Mouse (Mus musculus) hindbrain, embryonic 11.5 days (tissue): ENCODE results near the gene Fut9. TPM values are rescaled to one million over a fixed set of nuclear protein-coding genes. Genes with fewer than 3 reads are reported as not detected.

ENCODE experiments used
- ATAC-seq: fragments of 200-750 bp; cut with Nextera tagmentation; 2 replicates; pipeline ENCODE4 v1.8.0; 2017; ENCODE audit warnings: mild to moderate bottlenecking, moderate TSS enrichment, moderate library complexity; ENCODE audit not compliant: low FRiP score
- DNase-seq: peaks from one replicate; pipeline ENCODE4 v3.0.0-alpha.2; 2015; ENCODE audit warnings: low spot score
- H3K27ac ChIP-seq: fragments of 300-500 bp; sonication (generic); 2 replicates; pipeline ENCODE4 v1.5.1; 2014; ENCODE audit warnings: mild to moderate bottlenecking, low read depth, low read length
- H3K27me3 ChIP-seq: fragments of 300-500 bp; sonication (generic); 2 replicates; pipeline ENCODE4 v1.6.1; 2014; ENCODE audit warnings: mild to moderate bottlenecking, low read length, moderate library complexity, mixed read lengths; ENCODE audit not compliant: control insufficient read depth, insufficient read depth
- H3K36me3 ChIP-seq: fragments of 300-500 bp; sonication (generic); 2 replicates; pipeline ENCODE4 v1.6.1; 2014; ENCODE audit warnings: mild to moderate bottlenecking, low read length, moderate library complexity, mixed read lengths; ENCODE audit not compliant: control insufficient read depth, insufficient read depth
- H3K4me1 ChIP-seq: fragments of 300-500 bp; sonication (generic); replicated peaks from 2 replicates; pipeline ENCODE4 v1.6.1; 2014; ENCODE audit warnings: low read length, mixed read lengths; ENCODE audit not compliant: control insufficient read depth, insufficient read depth
- H3K4me2 ChIP-seq: fragments of 300-500 bp; sonication (generic); replicated peaks from 2 replicates; pipeline ENCODE4 v1.6.1; 2014; ENCODE audit warnings: mild to moderate bottlenecking, low read depth, low read length
- H3K4me3 ChIP-seq: fragments of 300-500 bp; sonication (generic); 2 replicates; pipeline ENCODE4 v1.5.1; 2014; ENCODE audit warnings: low read depth, low read length
- H3K9ac ChIP-seq: fragments of 300-500 bp; sonication (generic); 2 replicates; pipeline ENCODE4 v1.6.1; 2014; ENCODE audit warnings: low read depth, low read length
- H3K9me3 ChIP-seq: fragments of 300-500 bp; sonication (generic); 2 replicates; pipeline ENCODE4 v1.6.1; 2016; ENCODE audit warnings: low read length; ENCODE audit not compliant: control insufficient read depth
- WGBS: fragments of 180-500 bp; shearing (Covaris S2); extraction: QIAGEN DNeasy Blood & Tissue Kit; methylation state at CpG from one replicate; pipeline ENCODE4 v1.1.7; 2014; 5-methylcytosine and 5-hydroxymethylcytosine counted together
- polyA plus RNA-seq: library from polyadenylated mRNA; unstranded; fragments of >200 nt; fragmentation: Nextera tagmentation; extraction: Ambion mirVana; gene quantifications from 2 replicates; pipeline ENCODE4 v1.2.1, GENCODE M21; 2014

The Fut9 gene
- polyA plus RNA-seq, 1 experiment from 2014 or later, result 2.2 TPM

- Histone ChIP-seq H3K4me2 (no peak overlapping the region), H3K9me3 (no peaks in the 10 kb centered on the region), H3K4me1 (no peaks in the 10 kb centered on the region), H3K9ac (no peak overlapping the region), H3K27me3 (no peaks in the 10 kb centered on the region), H3K4me3 (no peak overlapping the region), H3K36me3 (no peaks in the 10 kb centered on the region), H3K27ac (no peak overlapping the region)
- ATAC-seq, result no peak
- WGBS, result 96% methylated on average over 4 of the region's 4 CpGs
- no peak for DNase-seq
Measured at GRCm38 (mm10) chr4:25785276-25785675, 14.8 kb downstream of the Fut9 start.

- H3K36me3 ChIP-seq, result no peaks in the 10 kb centered on the region
- H3K9ac ChIP-seq, result no peak overlapping the region
- DNase-seq, result no peak
- no peaks in the 10 kb centered on the region for H3K4me1 ChIP-seq
- no peaks in the 10 kb centered on the region for H3K27me3 ChIP-seq
- no peak overlapping the region for H3K4me3 ChIP-seq
- no peaks in the 10 kb centered on the region for H3K9me3 ChIP-seq
- peak; percentile 41; the same call in 1 of the 2 replicates for ATAC-seq
- no peak overlapping the region for H3K27ac ChIP-seq
- 26% methylated on average over 3 of the region's 3 CpGs for WGBS
- H3K4me2 ChIP-seq, result no peak overlapping the region
Measured at GRCm38 (mm10) chr4:25768657-25769056, 31.4 kb downstream of the Fut9 start.

GRCm38 (mm10) chr4:25763091-25763490, 37.0 kb downstream of the Fut9 start:
- no peak overlapping the region for H3K9ac ChIP-seq
- no peak overlapping the region for H3K4me3 ChIP-seq
- no peaks in the 10 kb centered on the region for H3K4me1 ChIP-seq
- H3K9me3 ChIP-seq, result no peaks in the 10 kb centered on the region
- no peak overlapping the region for H3K27ac ChIP-seq
- H3K27me3 ChIP-seq, result no peaks in the 10 kb centered on the region
- H3K4me2 ChIP-seq, result no peak overlapping the region
- no peak for ATAC-seq
- H3K36me3 ChIP-seq, result no peaks in the 10 kb centered on the region
- DNase-seq, result no peak

- Histone ChIP-seq H3K36me3 (no peaks in the 10 kb centered on the region), H3K27ac (no peak overlapping the region), H3K27me3 (no peaks in the 10 kb centered on the region), H3K4me3 (no peak overlapping the region), H3K9me3 (no peaks in the 10 kb centered on the region), H3K9ac (no peak overlapping the region), H3K4me2 (no peak overlapping the region), H3K4me1 (no peaks in the 10 kb centered on the region)
- WGBS, result 72% methylated on average over 4 of the region's 5 CpGs
- ATAC-seq (0 out of 2 replicates have a peak, but pooled peaks have one; percentile 45), DNase-seq (no peak)
Measured at GRCm38 (mm10) chr4:25757909-25758548, 42.0 kb downstream of the Fut9 start.

- Histone ChIP-seq H3K36me3 (no peaks in the 10 kb centered on the region), H3K27ac (no peak overlapping the region), H3K4me3 (no peak overlapping the region), H3K9ac (no peak overlapping the region), H3K9me3 (no peaks in the 10 kb centered on the region), H3K4me2 (no peak overlapping the region), H3K4me1 (no peaks in the 10 kb centered on the region), H3K27me3 (no peaks in the 10 kb centered on the region)
- WGBS, result 63% methylated on average over 5 of the region's 5 CpGs
- ATAC-seq (no peak), DNase-seq (no peak)
Measured at GRCm38 (mm10) chr4:25741553-25741952, 58.5 kb downstream of the Fut9 start.

- H3K27me3 ChIP-seq, result no peaks in the 10 kb centered on the region
- no peaks in the 10 kb centered on the region for H3K4me1 ChIP-seq
- H3K27ac ChIP-seq, result no peak overlapping the region
- no peak overlapping the region for H3K9ac ChIP-seq
- DNase-seq, result no peak
- no peak for ATAC-seq
- H3K36me3 ChIP-seq, result no peaks in the 10 kb centered on the region
- H3K4me3 ChIP-seq, result no peak overlapping the region
- H3K4me2 ChIP-seq, result no peak overlapping the region
- WGBS, result 88% methylated on average over 4 of the region's 4 CpGs
- H3K9me3 ChIP-seq, result no peaks in the 10 kb centered on the region
Measured at GRCm38 (mm10) chr4:25738782-25739181, 61.3 kb downstream of the Fut9 start.

- Histone ChIP-seq H3K4me2 (no peak overlapping the region), H3K36me3 (no peaks in the 10 kb centered on the region), H3K27me3 (no peaks in the 10 kb centered on the region), H3K4me3 (no peak overlapping the region), H3K27ac (no peak overlapping the region), H3K4me1 (no peaks in the 10 kb centered on the region), H3K9ac (no peak overlapping the region), H3K9me3 (no peaks in the 10 kb centered on the region)
- 89% methylated on average over 5 of the region's 5 CpGs for WGBS
- DNase-seq (no peak), ATAC-seq (no peak)
Measured at GRCm38 (mm10) chr4:25721576-25721975, 78.5 kb downstream of the Fut9 start.

- no peak overlapping the region for H3K4me3 ChIP-seq
- DNase-seq (no peak), ATAC-seq (no peak)
- no peaks in the 10 kb centered on the region for H3K9me3 ChIP-seq
- H3K36me3 ChIP-seq, result no peaks in the 10 kb centered on the region
- 54% methylated on average over 2 of the region's 2 CpGs for WGBS
- no peaks in the 10 kb centered on the region for H3K27me3 ChIP-seq
- no peak overlapping the region for H3K27ac ChIP-seq
- no peaks in the 10 kb centered on the region for H3K4me1 ChIP-seq
- H3K4me2 ChIP-seq, result no peak overlapping the region
- H3K9ac ChIP-seq, result no peak overlapping the region
Measured at GRCm38 (mm10) chr4:25713907-25714306, 86.1 kb downstream of the Fut9 start.

GRCm38 (mm10) chr4:25684976-25685375, 115.1 kb downstream of the Fut9 start:
- Histone ChIP-seq H3K4me1 (no peaks in the 10 kb centered on the region), H3K27me3 (no peaks in the 10 kb centered on the region), H3K9me3 (no peaks in the 10 kb centered on the region), H3K27ac (no peak overlapping the region), H3K9ac (no peak overlapping the region), H3K36me3 (no peaks in the 10 kb centered on the region), H3K4me3 (no peak overlapping the region), H3K4me2 (no peak overlapping the region)
- WGBS, result 94% methylated on average over 3 of the region's 3 CpGs
- no peak for ATAC-seq
- DNase-seq, result peak; percentile 3
